Mouse (Mus musculus) hindbrain, embryonic 12.5 days (tissue): ENCODE measurements around the gene Ccdc15. TPM values are rescaled to one million over a fixed set of nuclear protein-coding genes. Genes with fewer than 3 reads are reported as not detected.

Experiments used
- ATAC-seq: fragments of 200-750 bp; cut with Nextera tagmentation; 2 replicates; pipeline ENCODE4 v1.8.0; 2017; ENCODE audit warnings: moderate TSS enrichment; ENCODE audit not compliant: low FRiP score
- H3K27ac ChIP-seq: fragments of 300-500 bp; sonication (generic); 2 replicates; pipeline ENCODE4 v1.5.1; 2016; ENCODE audit warnings: mild to moderate bottlenecking
- H3K27me3 ChIP-seq: fragments of 300-500 bp; sonication (generic); 2 replicates; pipeline ENCODE4 v1.6.1; 2016; ENCODE audit warnings: mild to moderate bottlenecking
- H3K36me3 ChIP-seq: fragments of 300-500 bp; sonication (generic); 2 replicates; pipeline ENCODE4 v1.6.1; 2016; ENCODE audit warnings: mild to moderate bottlenecking
- H3K4me1 ChIP-seq: fragments of 300-500 bp; sonication (generic); 2 replicates; pipeline ENCODE4 v1.6.1; 2016
- H3K4me2 ChIP-seq: fragments of 300-500 bp; sonication (generic); replicated peaks from 2 replicates; pipeline ENCODE4 v1.6.1; 2016; ENCODE audit warnings: mild to moderate bottlenecking
- H3K4me3 ChIP-seq: fragments of 300-500 bp; sonication (generic); 2 replicates; pipeline ENCODE4 v1.5.1; 2016; ENCODE audit warnings: mild to moderate bottlenecking
- H3K9ac ChIP-seq: fragments of 300-500 bp; sonication (generic); 2 replicates; pipeline ENCODE4 v1.6.1; 2016; ENCODE audit warnings: mild to moderate bottlenecking, moderate library complexity
- H3K9me3 ChIP-seq: fragments of 300-500 bp; sonication (generic); replicated peaks from 2 replicates; pipeline ENCODE4 v1.6.1; 2016; ENCODE audit warnings: mild to moderate bottlenecking
- WGBS: fragments of 180-500 bp; shearing (Covaris S2); methylation state at CpG from one replicate; pipeline ENCODE4 v1.1.7; 2016; 5-methylcytosine and 5-hydroxymethylcytosine counted together
- polyA plus RNA-seq: library from polyadenylated mRNA; unstranded; fragments of >200 nt; fragmentation: Nextera tagmentation; extraction: Ambion mirVana; gene quantifications from 2 replicates; pipeline ENCODE4 v1.2.1, GENCODE M21; 2016

Gene Ccdc15
- polyA plus RNA-seq, 1 experiment from 2014 or later = 8.2 TPM

- H3K36me3 ChIP-seq = no peaks in the 10 kb centered on the region
- H3K27me3 ChIP-seq = no peaks in the 10 kb centered on the region
- no peak overlapping the region for H3K4me3 ChIP-seq
- no peak overlapping the region for H3K27ac ChIP-seq
- no peaks in the 10 kb centered on the region for H3K4me1 ChIP-seq
- no peaks in the 10 kb centered on the region for H3K9me3 ChIP-seq
- 97% methylated on average over 1 of the region's 1 CpGs for WGBS
- H3K9ac ChIP-seq = no peak overlapping the region
- H3K4me2 ChIP-seq = no peak overlapping the region
- ATAC-seq = no peak
These were observed 102.4 kb downstream of the Ccdc15 start for GRCm38 (mm10) chr9:37245810-37246209.

- no peaks in the 10 kb centered on the region for H3K9me3 ChIP-seq
- WGBS = 66% methylated on average over 2 of the region's 2 CpGs
- H3K27ac ChIP-seq = no peak overlapping the region
- no peaks in the 10 kb centered on the region for H3K36me3 ChIP-seq
- no peak overlapping the region for H3K9ac ChIP-seq
- no peak overlapping the region for H3K4me2 ChIP-seq
- no peak for ATAC-seq
- no peaks in the 10 kb centered on the region for H3K27me3 ChIP-seq
- H3K4me3 ChIP-seq = no peak overlapping the region
- no peaks in the 10 kb centered on the region for H3K4me1 ChIP-seq
These were observed 102.8 kb downstream of the Ccdc15 start for GRCm38 (mm10) chr9:37245404-37245803.

DNA sequence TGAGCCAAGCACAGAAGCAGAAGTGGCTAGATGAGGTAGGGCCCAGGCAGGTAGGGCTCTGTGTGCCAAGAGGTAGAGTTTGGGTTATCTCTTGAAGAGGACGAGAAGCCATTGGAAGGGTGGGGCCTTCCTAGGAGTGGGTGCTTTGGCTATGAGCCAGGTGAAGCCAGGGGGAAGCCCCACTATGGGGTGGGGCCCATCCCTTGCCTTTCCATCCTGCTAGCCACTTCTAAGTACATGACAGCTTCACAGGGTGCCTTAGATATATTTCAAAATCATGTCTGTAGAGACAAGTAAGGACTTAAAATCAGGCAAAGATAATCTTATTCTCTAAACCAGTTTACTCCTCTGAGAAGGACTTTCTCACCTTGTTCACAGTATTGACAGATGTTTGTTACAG is 103.6 kb downstream of the Ccdc15 start:
- 80% methylated on average over 1 of the region's 1 CpGs for WGBS
- H3K36me3 ChIP-seq = no peaks in the 10 kb centered on the region
- no peak overlapping the region for H3K4me3 ChIP-seq
- H3K4me1 ChIP-seq = no peaks in the 10 kb centered on the region
- H3K9ac ChIP-seq = no peak overlapping the region
- H3K4me2 ChIP-seq = no peak overlapping the region
- H3K27me3 ChIP-seq = no peaks in the 10 kb centered on the region
- H3K9me3 ChIP-seq = no peaks in the 10 kb centered on the region
- no peak overlapping the region for H3K27ac ChIP-seq
- no peak for ATAC-seq

DNA sequence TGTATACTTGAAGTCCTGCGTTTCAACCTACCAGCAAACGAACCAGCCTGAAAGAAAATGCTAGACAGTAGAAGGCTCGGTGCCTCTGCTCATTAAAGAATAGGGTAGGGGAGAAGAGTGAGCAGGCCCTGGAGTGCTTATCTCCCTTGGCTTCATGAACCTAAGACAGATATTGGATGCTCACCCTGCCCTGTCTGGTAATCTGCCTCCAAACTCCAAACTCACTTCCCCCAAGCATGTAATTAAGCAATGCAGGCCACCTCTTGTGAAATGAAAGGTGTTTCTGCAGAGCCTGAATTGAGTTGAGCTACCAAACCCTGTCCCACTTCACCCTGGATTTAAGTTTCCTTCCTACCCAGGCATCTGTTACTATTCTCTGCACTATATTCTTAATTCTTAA is 105.5 kb downstream of the Ccdc15 start:
- H3K27ac ChIP-seq = no peak overlapping the region
- H3K9ac ChIP-seq = no peak overlapping the region
- H3K4me3 ChIP-seq = no peak overlapping the region
- no peaks in the 10 kb centered on the region for H3K36me3 ChIP-seq
- H3K4me2 ChIP-seq = no peak overlapping the region
- WGBS = 86% methylated on average over 3 of the region's 3 CpGs
- no peak for ATAC-seq
- no peaks in the 10 kb centered on the region for H3K27me3 ChIP-seq
- H3K4me1 ChIP-seq = no peaks in the 10 kb centered on the region
- no peaks in the 10 kb centered on the region for H3K9me3 ChIP-seq

DNA sequence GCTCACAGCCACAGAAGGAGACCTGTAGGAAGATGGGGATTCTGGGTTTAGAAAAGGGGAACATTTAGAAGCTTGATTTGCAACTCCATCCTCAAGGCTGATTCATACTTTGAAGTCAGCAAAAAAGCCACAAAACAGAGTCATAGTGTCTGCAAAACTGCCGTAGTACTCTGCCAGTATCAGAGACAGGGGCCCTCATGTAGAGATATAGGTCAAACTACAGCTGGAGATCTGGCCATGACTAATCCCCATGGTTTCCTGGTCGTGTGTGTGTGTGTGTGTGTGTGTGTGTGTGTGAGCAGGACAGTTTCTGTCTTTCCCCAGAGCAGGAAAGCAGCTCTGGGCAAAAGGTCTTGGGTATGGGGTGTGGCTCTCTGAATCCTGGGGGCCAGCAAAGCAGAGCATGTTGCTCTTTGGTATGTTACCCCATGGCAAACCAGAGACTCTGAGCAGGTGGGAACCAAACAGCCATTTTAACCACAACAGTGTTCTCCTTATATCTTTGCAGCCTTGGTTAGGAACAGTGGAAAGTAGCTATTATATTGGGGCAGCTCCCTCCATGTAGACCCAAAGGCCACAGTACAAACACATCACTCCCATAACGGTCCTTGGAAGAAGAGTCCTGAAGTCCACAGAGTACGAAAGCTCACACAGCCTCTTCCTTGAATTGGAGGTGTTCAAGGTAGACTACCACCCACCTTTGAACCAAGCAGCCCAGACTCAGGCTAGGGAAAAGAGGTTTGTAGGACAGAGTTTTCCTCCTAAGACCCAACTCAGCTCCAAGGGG is 112.1 kb downstream of the Ccdc15 start:
- Histone ChIP-seq H3K4me1 (no peaks in the 10 kb centered on the region), H3K9ac (no peak overlapping the region), H3K27me3 (no peaks in the 10 kb centered on the region), H3K36me3 (no peaks in the 10 kb centered on the region), H3K9me3 (no peaks in the 10 kb centered on the region), H3K4me3 (no peak overlapping the region), H3K27ac (no peak overlapping the region), H3K4me2 (no peak overlapping the region)
- 69% methylated on average over 4 of the region's 4 CpGs for WGBS
- no peak for ATAC-seq

DNA sequence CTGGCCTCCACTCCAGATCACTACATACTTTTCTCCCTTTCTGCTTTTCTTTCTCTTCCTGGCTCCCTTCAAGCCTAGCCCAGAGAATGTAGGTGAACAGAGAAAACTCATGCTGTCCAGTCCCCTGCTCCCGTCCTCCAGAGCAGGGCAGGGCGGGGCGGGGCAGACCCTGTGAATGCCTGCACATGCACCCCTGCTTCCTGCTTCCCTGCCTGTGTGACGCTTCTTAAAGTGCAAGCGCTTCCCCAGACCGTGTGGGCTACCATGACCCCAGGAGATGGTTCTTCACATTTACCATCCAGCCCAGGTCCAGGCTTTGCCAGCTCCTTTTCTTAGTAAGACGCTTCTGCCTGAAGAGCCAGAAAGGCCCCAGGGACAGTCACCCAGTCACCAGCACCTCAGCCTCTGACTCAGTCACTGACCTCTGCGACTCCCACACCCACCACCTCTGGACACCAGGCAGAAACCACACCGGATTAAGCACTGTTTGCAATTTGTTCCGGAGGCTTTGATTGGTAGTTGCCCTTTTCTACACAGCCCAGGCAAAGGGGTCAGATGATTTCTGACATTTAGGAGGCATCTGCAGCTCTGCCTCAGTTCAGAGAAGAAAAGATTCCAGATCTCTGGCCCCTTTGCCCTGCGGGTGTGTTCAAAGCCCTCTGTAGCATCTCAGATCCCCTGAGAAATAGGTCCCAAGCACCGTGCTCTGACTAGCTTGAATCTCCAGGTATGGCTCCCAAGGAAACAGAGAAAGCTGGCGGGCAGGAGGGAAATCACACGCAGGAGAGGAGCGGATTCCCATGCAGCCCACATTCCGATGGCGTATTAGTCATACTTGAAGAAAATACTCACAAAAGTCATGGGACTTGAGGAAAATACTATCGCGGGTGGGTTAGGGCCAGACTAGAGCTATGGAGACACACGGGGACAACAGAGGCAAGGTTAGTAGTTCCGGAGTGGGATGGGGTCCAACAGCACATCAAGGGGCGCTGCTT is 115.7 kb downstream of the Ccdc15 start:
- Histone ChIP-seq H3K9ac (no peak overlapping the region), H3K27ac (no peak overlapping the region), H3K36me3 (no peaks in the 10 kb centered on the region), H3K4me3 (no peak overlapping the region), H3K4me2 (no peak overlapping the region), H3K4me1 (0 out of 2 replicates have a peak, but pooled peaks cover 3% of the 10 kb centered on the region), H3K27me3 (no peaks in the 10 kb centered on the region), H3K9me3 (no peaks in the 10 kb centered on the region)
- no peak for ATAC-seq
- 70% methylated on average over 22 of the region's 22 CpGs for WGBS

- H3K4me1 ChIP-seq = 0 out of 2 replicates have a peak, but pooled peaks cover 3% of the 10 kb centered on the region
- no peaks in the 10 kb centered on the region for H3K9me3 ChIP-seq
- no peak overlapping the region for H3K4me3 ChIP-seq
- H3K27me3 ChIP-seq = no peaks in the 10 kb centered on the region
- no peak overlapping the region for H3K27ac ChIP-seq
- H3K4me2 ChIP-seq = no peak overlapping the region
- no peak overlapping the region for H3K9ac ChIP-seq
- no peak for ATAC-seq
- H3K36me3 ChIP-seq = no peaks in the 10 kb centered on the region
- 90% methylated on average over 9 of the region's 9 CpGs for WGBS
These were observed 117.6 kb downstream of the Ccdc15 start for GRCm38 (mm10) chr9:37230486-37231195.

- H3K36me3 ChIP-seq = no peaks in the 10 kb centered on the region
- H3K9me3 ChIP-seq = no peaks in the 10 kb centered on the region
- ATAC-seq = peak; percentile 86
- no peak overlapping the region for H3K4me3 ChIP-seq
- no peak overlapping the region for H3K4me2 ChIP-seq
- H3K27ac ChIP-seq = no peak overlapping the region
- no peak overlapping the region for H3K9ac ChIP-seq
- 0 out of 2 replicates have a peak, but pooled peaks cover 3% of the 10 kb centered on the region for H3K4me1 ChIP-seq
- H3K27me3 ChIP-seq = no peaks in the 10 kb centered on the region
- 0% methylated on average over 1 of the region's 1 CpGs for WGBS
These were observed 118.3 kb downstream of the Ccdc15 start for GRCm38 (mm10) chr9:37229880-37230325.

Other genes starting within 250 kb of the Ccdc15 start
- gene Pknox2, start 201.0 kb downstream of the Ccdc15 start, polyA plus RNA-seq = 29.6 and 38.0 TPM in 2 replicates
- 12.7 and 14.1 TPM in 2 replicates for gene Tmem218, start 140.2 kb downstream of the Ccdc15 start, polyA plus RNA-seq
- 1.7 TPM in 2 replicates for gene Slc37a2, start 92.7 kb downstream of the Ccdc15 start, polyA plus RNA-seq
- gene Hepacam, start 18.9 kb upstream of the Ccdc15 start, polyA plus RNA-seq = 0.26 and 0.36 TPM in 2 replicates
- 8.0 and 12.0 TPM in 2 replicates for gene Robo4, start 53.5 kb upstream of the Ccdc15 start, polyA plus RNA-seq
- 155 and 187 TPM in 2 replicates for gene Robo3, start 84.8 kb upstream of the Ccdc15 start, polyA plus RNA-seq
- gene Msantd2, start 140.9 kb upstream of the Ccdc15 start, polyA plus RNA-seq = 50.7 TPM in 2 replicates
- 31.6 and 32.7 TPM in 2 replicates for gene Esam, start 179.6 kb upstream of the Ccdc15 start, polyA plus RNA-seq
- 0.53 and 1.0 TPM in 2 replicates for gene Vsig2, start 190.8 kb upstream of the Ccdc15 start, polyA plus RNA-seq
- gene Nrgn, start 204.5 kb upstream of the Ccdc15 start, polyA plus RNA-seq = 15.4 and 15.5 TPM in 2 replicates
- gene Siae, start 207.3 kb upstream of the Ccdc15 start, polyA plus RNA-seq = 9.4 and 12.1 TPM in 2 replicates